Mouse (Mus musculus): ENCODE measurements around the gene Kif19a. TPM values are rescaled to one million over a fixed set of nuclear protein-coding genes. Genes with fewer than 3 reads are reported as not detected.

Kif19a gene
- 2.2 and 2.4 TPM in 2 replicates for polyA plus RNA-seq (2012; rRNA removed)

GRCm38 (mm10) chr11:114764820-114765818 lies at the start of gene Kif19a:
TSS of gene Kif19a (plus strand) at chr11:114765388.

GRCm38 (mm10) chr11:114726965-114727825 lies 38.0 kb upstream of the Kif19a start, which contains the start of gene Dnaic2:
TSS of gene Dnaic2 (plus strand) at chr11:114727408.

GRCm38 (mm10) chr11:114795848-114796322 lies 30.7 kb downstream of the Kif19a start, which contains the start of gene Btbd17:
TSS of gene Btbd17 (minus strand) at chr11:114795945.

GRCm38 (mm10) chr11:114798624-114799023 lies 33.4 kb downstream of the Kif19a start, which contains the start of gene Gpr142:
TSS of gene Gpr142 (plus strand) at chr11:114798924.

Other genes with a start within 250 kb of the Kif19a start
- 2,791 and 3,091 TPM in 2 replicates for gene Rpl38, start 96.9 kb upstream of the Kif19a start, polyA plus RNA-seq (2012; rRNA removed)
- gene Ttyh2, start 90.0 kb upstream of the Kif19a start, polyA plus RNA-seq (2012; rRNA removed) = 4.7 and 9.3 TPM in 2 replicates
- gene Dnaic2, start 38.0 kb upstream of the Kif19a start, polyA plus RNA-seq (2012; rRNA removed) = 1.9 and 3.8 TPM in 2 replicates
- gene Btbd17, start 30.6 kb downstream of the Kif19a start, polyA plus RNA-seq (2012; rRNA removed) = 38.5 and 71.8 TPM in 2 replicates
- 0.06 and 0.14 TPM in 2 replicates for gene Gpr142, start 33.5 kb downstream of the Kif19a start, polyA plus RNA-seq (2012; rRNA removed)
- gene Gprc5c, start 85.8 kb downstream of the Kif19a start, polyA plus RNA-seq (2012; rRNA removed) = 6.5 and 21.2 TPM in 2 replicates
- 0.88 and 1.5 TPM in 2 replicates for gene Cd300a, start 124.7 kb downstream of the Kif19a start, polyA plus RNA-seq (2012; rRNA removed)
- gene Cd300lb, start 169.0 kb downstream of the Kif19a start, polyA plus RNA-seq (2012; rRNA removed) = 0.05 and 0.15 TPM in 2 replicates
- 0.08 TPM in 1 of 2 replicates, not detected in the other for gene Cd300c, start 203.8 kb downstream of the Kif19a start, polyA plus RNA-seq (2012; rRNA removed)
- gene Cd300ld, start 224.5 kb downstream of the Kif19a start, polyA plus RNA-seq (2012; rRNA removed) = 0.07 and 0.11 TPM in 2 replicates
- gene Cd300c2, start 236.5 kb downstream of the Kif19a start, polyA plus RNA-seq (2012; rRNA removed) = 1.3 and 1.6 TPM in 2 replicates

Data from central nervous system, embryonic 11.5 days (tissue).